Mouse (Mus musculus): Measurements from ENCODE around the gene Thop1. TPM values are rescaled to one million over a fixed set of nuclear protein-coding genes. Genes with fewer than 3 reads are reported as not detected.

Thop1 gene
- polyA plus RNA-seq (2012; rRNA removed; ENCODE audit: low replicate concordance), result 29.1 and 33.7 TPM in 2 replicates

GRCm38 (mm10) chr10:81069836-81070235 is at the start of gene Thop1:
TSS of gene Thop1 (plus strand) at chr10:81070035.

GRCm38 (mm10) chr10:81025639-81026275 is 44.1 kb upstream of the Thop1 start, which contains the start of gene Diras1:
TSS of gene Diras1 (minus strand) at chr10:81025662.

DNA sequence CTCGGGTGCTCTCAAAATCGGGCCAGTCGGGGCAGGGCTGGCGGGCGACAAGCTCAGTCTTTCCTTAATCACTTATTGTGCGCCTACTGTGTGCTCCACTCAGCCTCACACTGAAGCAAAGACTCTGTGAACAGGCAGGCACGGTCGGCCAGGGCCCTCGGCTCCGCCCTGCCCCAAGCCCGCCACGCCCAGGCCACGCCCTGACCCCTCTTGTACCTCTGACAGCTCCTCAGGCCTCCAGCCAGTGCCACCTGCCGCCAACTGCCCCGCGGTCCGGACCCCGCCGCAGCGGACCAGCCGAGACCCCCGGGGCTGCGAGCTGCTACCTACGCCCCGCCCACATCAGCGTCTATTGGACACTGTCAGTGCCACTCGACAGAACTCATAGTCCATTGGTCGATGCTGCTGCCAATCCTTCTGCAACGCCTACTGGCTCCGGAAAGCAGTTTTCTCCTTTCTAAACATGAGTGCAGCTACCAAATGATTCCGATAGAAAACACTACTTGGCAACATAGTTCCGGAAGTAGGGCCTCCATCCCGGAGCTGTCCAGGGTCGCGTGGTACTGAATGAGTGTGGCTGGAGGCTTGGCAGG is 32.8 kb upstream of the Thop1 start, which contains the start of gene Slc39a3:
Gene Slc39a3 (minus strand): TSS at position 439 of the 593 bp plus-strand sequence.

DNA sequence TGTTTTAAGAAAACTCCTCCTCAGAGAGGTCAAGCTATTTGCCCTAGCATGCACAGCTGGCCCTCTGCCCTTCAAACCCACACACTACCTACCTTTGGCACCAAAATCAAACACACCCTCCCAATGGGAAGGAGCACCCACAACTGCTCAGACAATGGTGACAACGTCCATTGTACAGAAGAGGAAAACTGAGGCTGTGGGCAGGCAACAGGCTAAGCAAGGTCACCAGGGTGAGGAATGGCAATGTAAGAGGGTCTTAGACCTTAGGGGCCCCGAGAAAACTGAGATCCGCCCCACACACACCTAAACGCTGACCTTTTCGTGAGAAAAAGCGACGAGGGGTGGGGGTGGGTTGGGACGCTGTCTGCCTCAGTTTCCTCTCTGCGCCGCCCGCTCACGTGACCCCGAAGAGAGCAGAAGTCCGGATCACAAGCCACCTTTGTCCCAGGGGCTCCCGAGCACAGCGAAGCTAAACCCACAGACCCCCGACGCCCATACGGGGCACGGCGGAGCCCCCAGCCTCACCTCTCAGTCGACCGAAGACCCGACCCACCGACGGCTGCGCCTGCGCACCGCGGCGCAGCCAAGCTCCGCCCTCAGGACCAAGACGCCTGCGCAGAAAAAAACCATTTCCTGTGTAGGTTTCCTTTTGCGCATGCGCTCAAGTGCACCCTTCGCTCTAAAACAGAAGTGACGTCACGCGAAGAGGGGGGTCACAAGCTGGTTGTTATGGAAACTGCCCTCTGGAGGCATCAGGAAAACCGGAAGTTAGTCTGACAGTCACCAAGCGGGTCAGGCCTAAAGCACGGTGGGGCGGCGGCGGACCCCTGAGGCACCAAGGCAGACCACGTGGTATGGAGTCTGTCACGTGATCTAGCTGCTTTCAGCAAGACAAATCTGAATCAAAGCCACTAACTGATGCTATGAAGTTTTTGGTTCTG is 10.0 kb upstream of the Thop1 start, which contains the start of gene Sgta:
Gene Sgta (minus strand): TSS at position 579 of the 941 bp plus-strand sequence.

DNA sequence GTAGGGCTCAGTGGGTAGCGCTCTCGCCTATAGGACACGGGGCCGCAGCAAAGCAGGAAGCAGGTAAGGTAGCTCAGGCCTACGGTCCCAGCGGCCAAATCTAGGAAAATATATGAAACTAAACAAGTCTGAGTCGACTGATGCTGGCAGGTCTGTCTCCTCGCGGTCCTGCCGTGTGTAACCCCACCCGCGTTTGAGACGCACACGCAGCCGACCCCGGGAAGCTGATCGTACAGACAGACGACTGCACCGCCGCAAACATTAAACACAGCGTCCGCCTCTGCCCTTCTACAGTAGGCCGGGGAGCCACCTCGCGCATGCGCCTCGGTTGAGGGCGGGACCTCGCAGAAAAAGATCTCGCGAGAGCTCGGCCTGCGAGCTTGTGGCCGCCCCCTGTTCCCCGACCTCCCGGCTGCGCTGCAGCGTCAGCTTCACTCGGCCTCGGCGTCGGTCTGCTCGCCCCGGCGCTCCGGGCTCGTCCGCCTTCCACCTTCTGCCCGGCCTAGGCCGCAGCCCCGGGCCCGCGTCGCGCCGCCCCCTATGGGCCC is 35.8 kb downstream of the Thop1 start, which contains the start of gene Map2k2:
Gene Map2k2 (plus strand): TSS at position 351 of the 548 bp plus-strand sequence.

Other genes starting within 250 kb of the Thop1 start
- 955 and 1,664 TPM in 2 replicates for gene Oaz1, start 243.4 kb upstream of the Thop1 start, polyA plus RNA-seq (2012; rRNA removed; ENCODE audit: low replicate concordance)
- gene Lingo3, start 226.0 kb upstream of the Thop1 start, polyA plus RNA-seq (2012; rRNA removed; ENCODE audit: low replicate concordance), result 0.02 and 0.07 TPM in 2 replicates
- 89.4 and 104 TPM in 2 replicates for gene Lsm7, start 214.8 kb upstream of the Thop1 start, polyA plus RNA-seq (2012; rRNA removed; ENCODE audit: low replicate concordance)
- 80.9 and 86.1 TPM in 2 replicates for gene Sppl2b, start 214.8 kb upstream of the Thop1 start, polyA plus RNA-seq (2012; rRNA removed; ENCODE audit: low replicate concordance)
- 0.78 and 3.7 TPM in 2 replicates for gene Tmprss9, start 198.2 kb upstream of the Thop1 start, polyA plus RNA-seq (2012; rRNA removed; ENCODE audit: low replicate concordance)
- 217 and 283 TPM in 2 replicates for gene Timm13, start 169.1 kb upstream of the Thop1 start, polyA plus RNA-seq (2012; rRNA removed; ENCODE audit: low replicate concordance)
- gene Lmnb2, start 151.8 kb upstream of the Thop1 start, polyA plus RNA-seq (2012; rRNA removed; ENCODE audit: low replicate concordance), result 30.0 and 34.9 TPM in 2 replicates
- 14.8 and 34.1 TPM in 2 replicates for gene Gadd45b, start 140.0 kb upstream of the Thop1 start, polyA plus RNA-seq (2012; rRNA removed; ENCODE audit: low replicate concordance)
- 0.56 and 1.3 TPM in 2 replicates for gene Gng7, start 55.1 kb upstream of the Thop1 start, polyA plus RNA-seq (2012; rRNA removed; ENCODE audit: low replicate concordance)
- 0.29 and 0.68 TPM in 2 replicates for gene Diras1, start 44.4 kb upstream of the Thop1 start, polyA plus RNA-seq (2012; rRNA removed; ENCODE audit: low replicate concordance)
- gene Slc39a3, start 32.6 kb upstream of the Thop1 start, polyA plus RNA-seq (2012; rRNA removed; ENCODE audit: low replicate concordance), result 26.2 and 32.8 TPM in 2 replicates
- gene Sgta, start 9.9 kb upstream of the Thop1 start, polyA plus RNA-seq (2012; rRNA removed; ENCODE audit: low replicate concordance), result 180 and 258 TPM in 2 replicates
- gene Creb3l3, start 28.8 kb downstream of the Thop1 start, polyA plus RNA-seq (2012; rRNA removed; ENCODE audit: low replicate concordance), result 262 and 513 TPM in 2 replicates
- gene Map2k2, start 35.9 kb downstream of the Thop1 start, polyA plus RNA-seq (2012; rRNA removed; ENCODE audit: low replicate concordance), result 600 and 1,069 TPM in 2 replicates
- gene Zbtb7a, start 65.2 kb downstream of the Thop1 start, polyA plus RNA-seq (2012; rRNA removed; ENCODE audit: low replicate concordance), result 88.4 and 143 TPM in 2 replicates
- gene Pias4, start 97.9 kb downstream of the Thop1 start, polyA plus RNA-seq (2012; rRNA removed; ENCODE audit: low replicate concordance), result 37.3 and 44.2 TPM in 2 replicates
- gene Eef2, start 106.6 kb downstream of the Thop1 start, polyA plus RNA-seq (2012; rRNA removed; ENCODE audit: low replicate concordance), result 846 and 1,140 TPM in 2 replicates
- gene Dapk3, start 113.0 kb downstream of the Thop1 start, polyA plus RNA-seq (2012; rRNA removed; ENCODE audit: low replicate concordance), result 72.2 and 244 TPM in 2 replicates
- gene 4930442H23Rik, start 113.8 kb downstream of the Thop1 start, polyA plus RNA-seq (2012; rRNA removed; ENCODE audit: low replicate concordance), result not detected in 2 replicates
- not detected in 2 replicates for gene Nmrk2, start 132.0 kb downstream of the Thop1 start, polyA plus RNA-seq (2012; rRNA removed; ENCODE audit: low replicate concordance)
- gene Atcay, start 160.8 kb downstream of the Thop1 start, polyA plus RNA-seq (2012; rRNA removed; ENCODE audit: low replicate concordance), result 0.55 and 0.60 TPM in 2 replicates
- 9.4 and 11.0 TPM in 2 replicates for gene Zfr2, start 163.1 kb downstream of the Thop1 start, polyA plus RNA-seq (2012; rRNA removed; ENCODE audit: low replicate concordance)
- gene Matk, start 182.9 kb downstream of the Thop1 start, polyA plus RNA-seq (2012; rRNA removed; ENCODE audit: low replicate concordance), result 6.3 and 7.7 TPM in 2 replicates
- gene Mrpl54, start 196.9 kb downstream of the Thop1 start, polyA plus RNA-seq (2012; rRNA removed; ENCODE audit: low replicate concordance), result 168 and 195 TPM in 2 replicates
- 133 and 217 TPM in 2 replicates for gene Apba3, start 196.9 kb downstream of the Thop1 start, polyA plus RNA-seq (2012; rRNA removed; ENCODE audit: low replicate concordance)
- gene Tjp3, start 221.5 kb downstream of the Thop1 start, polyA plus RNA-seq (2012; rRNA removed; ENCODE audit: low replicate concordance), result 181 and 192 TPM in 2 replicates
- 40.1 and 52.6 TPM in 2 replicates for gene Pip5k1c, start 222.9 kb downstream of the Thop1 start, polyA plus RNA-seq (2012; rRNA removed; ENCODE audit: low replicate concordance)

All from duodenum, adult 2 months (tissue).